Mouse (Mus musculus) left cerebral cortex, postnatal 36 days (tissue): Measurements from ENCODE around the gene 4930452B06Rik. TPM values are rescaled to one million over a fixed set of nuclear protein-coding genes. Genes with fewer than 3 reads are reported as not detected.
A peak's percentile ranks its signal among the peaks of the same experiment; 100 is the strongest.

Experiments
- DNase-seq, 2 experiments: peaks; one replicate each; pipeline ENCODE4 v3.0.0; 2021 to 2022; ENCODE audit warnings: low spot score in 2 of 2, mixed read lengths in 1 of 2
- intact Hi-C: fragments of 180-260 bp; cut with DNase I; formaldehyde crosslinking; loops from one replicate; pipeline ENCODE4 v1.15.1; 2025
- total RNA-seq, 2 experiments: library from RNA; stranded (reverse); gene quantifications; 2 replicates each; pipeline ENCODE4 v1.2.3; 2021

The 4930452B06Rik gene
- total RNA-seq, 2 experiments from 2014 or later, result 10.1 to 10.5 TPM

DNA sequence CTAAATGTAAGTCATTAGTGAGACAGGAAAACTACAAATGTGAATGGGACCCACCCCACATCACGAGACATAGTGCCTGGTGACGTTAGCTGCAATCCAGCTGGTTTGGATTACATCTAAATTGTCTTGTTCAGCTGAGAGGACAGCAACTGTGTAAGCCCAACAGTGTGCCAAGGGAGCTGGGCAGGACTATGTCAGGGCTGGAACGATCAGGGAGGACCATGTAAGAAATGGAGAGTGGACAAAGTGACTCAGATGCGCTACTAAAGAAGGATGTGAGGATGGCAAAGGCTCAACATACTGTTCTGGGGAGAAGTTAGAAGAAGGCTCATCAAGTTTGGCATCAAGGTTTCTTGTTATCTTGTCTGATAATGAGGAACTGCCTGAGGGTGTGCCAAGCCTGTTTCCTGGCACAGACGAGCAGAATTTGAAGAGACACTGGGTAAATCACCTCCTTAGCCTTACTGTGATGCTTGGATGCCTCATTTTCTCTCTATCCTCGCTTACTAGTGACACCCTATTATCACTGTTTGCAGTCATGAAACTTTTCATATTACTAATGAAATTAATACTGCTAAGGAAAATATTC is 203.6 kb downstream of the 4930452B06Rik start:
- DNase-seq, result no peak
- intact Hi-C loops, result loop anchor here (5.0 to 10.0 kb wide), 2 partner anchors 140 to 472 kb away; no protein-coding TSS in a partner anchor

DNA sequence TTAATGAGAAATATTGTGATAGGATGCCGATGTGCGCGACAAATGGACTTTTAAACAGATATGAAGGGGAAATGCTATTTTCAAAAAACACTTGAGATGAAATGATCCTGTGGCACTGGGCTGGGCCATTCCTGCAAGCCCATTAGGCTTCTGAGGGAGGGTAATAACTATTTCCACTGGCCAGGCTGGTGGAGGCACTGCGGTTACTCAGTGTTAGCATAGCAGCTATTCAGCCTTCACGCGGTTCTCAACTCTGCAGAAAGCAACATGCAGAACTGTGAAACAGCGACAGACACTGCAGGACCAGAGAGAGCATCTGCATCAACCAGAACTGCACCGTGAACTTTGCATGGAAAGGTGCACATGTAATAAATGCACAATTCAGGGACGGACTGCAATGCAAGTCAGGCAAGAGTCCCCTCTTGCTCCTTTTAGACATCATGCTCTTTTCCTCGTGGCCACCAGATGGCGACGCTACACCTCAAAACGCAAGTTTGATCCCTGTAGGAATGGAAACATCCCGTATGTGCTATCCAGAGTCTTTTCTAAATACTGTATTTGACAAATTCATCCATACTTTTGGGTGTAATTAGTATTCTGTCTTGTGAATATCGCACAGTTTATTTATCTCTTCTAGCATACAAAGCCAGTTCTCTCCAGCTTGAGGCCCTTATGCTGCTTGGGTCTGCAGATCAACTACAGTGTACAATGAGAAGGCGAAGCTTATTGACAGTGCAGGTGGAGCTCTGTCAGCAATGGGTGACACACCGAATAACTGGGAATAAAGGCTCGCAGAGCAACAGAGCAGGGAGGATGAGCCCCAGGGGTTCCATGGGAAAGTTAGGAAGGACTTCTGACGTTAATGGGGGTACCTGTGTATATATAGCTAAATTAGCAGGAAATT is 205.6 kb downstream of the 4930452B06Rik start:
- intact Hi-C loops, result loop anchor here (5.0 to 10.0 kb wide), 2 partner anchors 142 to 474 kb away; no protein-coding TSS in a partner anchor
- peak; percentile 66 for DNase-seq

DNA sequence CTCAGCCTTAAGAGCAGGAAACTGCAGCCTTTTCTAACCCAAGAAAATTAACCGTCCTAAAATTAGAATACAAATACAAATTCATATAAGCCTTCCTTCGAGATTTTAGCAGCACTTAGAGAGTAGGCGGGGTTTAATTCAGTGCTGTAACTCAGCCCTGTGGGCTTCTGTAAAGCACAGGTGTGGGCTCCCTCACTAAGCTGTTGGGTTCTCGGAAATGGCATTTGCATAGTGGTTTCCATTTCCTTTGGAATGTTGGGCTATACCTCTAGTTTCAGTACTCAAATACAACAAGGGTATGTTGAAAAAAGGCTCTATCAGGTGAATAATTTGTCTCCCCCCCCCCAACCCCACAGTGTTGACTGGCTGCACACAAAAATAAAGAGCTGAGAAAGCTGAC is 206.3 kb downstream of the 4930452B06Rik start:
- intact Hi-C loops, result loop anchor here (5.0 to 10.0 kb wide), 3 partner anchors 102 to 475 kb away; no protein-coding TSS in a partner anchor
- DNase-seq, result no peak

DNA sequence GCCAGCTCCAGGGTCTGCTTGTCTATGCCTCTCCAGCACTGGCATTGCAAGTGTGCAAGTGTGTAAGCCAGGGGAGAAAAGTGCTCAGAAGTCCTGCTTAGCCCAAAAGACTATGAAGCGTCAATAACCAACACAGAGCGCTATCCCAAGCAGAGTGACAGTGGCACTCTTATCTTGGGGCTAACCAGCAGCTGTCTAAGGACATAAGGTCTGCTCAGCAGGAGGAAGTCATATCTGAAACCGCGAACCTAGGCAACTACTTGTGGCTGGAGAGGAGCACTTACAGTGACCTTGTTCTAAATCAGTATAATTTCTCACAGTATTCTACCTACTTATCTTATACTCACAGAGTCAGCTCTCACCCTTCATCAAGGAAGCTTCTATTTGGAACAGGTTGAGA is 214.9 kb downstream of the 4930452B06Rik start:
- no peak for DNase-seq
- intact Hi-C loops, result no loop called here

DNA sequence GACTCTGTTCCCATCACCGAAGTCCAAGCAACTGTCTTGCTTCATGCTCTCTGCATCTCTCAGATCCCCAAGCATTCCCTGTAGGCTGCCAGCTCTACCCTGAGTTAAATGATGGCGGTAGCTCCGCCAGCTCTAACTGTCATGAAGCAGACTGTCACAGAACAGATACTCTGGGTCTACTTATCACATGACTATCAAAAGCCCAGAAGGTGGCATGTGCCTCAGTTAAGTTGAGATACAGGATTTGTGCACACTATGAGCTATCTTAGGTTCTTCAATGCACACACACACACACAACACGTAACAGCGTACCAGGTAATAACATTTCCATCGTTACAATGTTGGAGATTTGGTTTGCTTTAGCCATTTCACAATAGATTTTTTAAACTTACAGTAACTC is 215.7 kb downstream of the 4930452B06Rik start:
- no peak for DNase-seq
- intact Hi-C loops, result no loop called here

DNA sequence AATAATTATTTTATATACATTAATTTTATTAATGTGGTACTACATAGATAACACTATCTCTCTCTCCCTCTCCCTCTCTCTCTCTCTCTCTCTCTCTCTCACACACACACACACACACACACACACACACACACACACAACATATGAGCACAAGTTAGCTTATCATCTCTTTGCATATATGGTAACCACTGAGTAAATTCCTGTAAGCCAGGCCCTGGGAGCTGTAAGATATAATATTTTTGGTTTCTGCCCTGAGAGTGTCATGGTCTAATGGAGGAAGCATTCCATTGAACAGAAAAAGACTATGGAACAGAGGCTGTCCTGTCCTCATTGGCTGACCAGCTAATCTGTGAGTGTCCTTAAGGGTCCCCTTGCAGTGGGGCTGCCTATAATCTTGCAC is 216.7 kb downstream of the 4930452B06Rik start:
- intact Hi-C loops, result no loop called here
- no peak for DNase-seq

DNA sequence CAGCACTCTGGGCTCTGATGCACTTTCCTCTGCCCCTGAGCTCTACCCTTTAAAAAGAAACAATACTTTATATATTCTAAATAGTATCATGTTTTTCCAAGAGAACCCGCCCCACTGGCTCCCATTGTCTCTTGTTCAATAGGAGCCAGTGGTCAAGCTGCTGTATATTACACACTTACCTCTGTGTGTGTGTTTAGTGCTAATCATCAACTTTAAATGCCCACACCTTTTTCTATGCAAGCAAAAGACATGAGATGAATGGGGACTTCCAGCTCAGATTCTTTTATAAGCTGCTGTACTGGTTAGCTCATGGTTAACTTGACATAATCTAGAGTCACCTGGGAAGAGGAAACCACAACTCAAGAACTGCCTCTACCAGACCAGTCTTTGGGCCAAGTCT is 218.7 kb downstream of the 4930452B06Rik start:
- intact Hi-C loops, result no loop called here
- DNase-seq, result no peak

- no peak for DNase-seq
- intact Hi-C loops, result no loop called here
Measured at GRCm38 (mm10) chr14:8444363-8444762, 221.7 kb downstream of the 4930452B06Rik start.

DNA sequence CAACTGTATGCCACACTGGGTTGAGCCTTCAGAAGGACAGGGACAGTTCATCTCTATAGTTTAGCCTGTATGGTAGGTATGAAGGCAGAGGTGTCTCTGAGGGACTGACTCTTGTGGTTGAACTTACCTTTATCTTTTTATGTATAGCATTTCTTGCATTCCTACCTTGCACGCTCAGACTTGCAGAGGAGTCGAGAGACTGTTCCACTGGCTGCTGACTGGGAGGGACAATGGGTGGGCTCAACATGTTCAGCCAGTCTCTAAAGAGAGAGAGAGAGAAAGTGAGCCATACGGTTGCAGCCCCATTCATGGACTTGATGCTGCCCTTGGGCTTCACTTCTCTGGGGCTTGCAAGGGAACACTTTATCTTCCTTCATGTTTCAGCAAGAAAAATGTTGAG is 223.3 kb downstream of the 4930452B06Rik start:
- intact Hi-C loops, result no loop called here
- no peak for DNase-seq

DNA sequence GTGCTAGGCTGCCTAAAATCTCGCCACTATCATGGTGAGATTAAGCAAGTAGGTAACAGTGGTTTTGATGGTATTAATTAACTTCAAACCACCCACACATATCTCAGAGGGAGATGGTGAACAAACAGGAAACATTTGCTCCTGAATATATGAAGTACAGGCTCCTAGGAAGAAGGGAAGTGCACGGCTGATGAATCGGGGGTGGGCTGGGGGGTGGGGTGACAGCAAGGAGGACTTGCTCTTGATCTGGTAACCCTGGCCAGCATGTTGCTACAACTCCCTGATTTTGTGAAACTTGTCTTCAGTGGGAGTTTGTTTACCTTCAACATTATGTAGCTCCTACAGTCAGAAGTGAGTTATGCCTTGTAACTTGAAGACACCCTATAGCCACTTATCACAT is 224.4 kb downstream of the 4930452B06Rik start:
- intact Hi-C loops, result no loop called here
- DNase-seq, result no peak

GRCm38 (mm10) chr14:8430611-8431230 is 235.3 kb downstream of the 4930452B06Rik start:
- DNase-seq, result no peak
- intact Hi-C loops, result no loop called here

- intact Hi-C loops, result no loop called here
Measured at GRCm38 (mm10) chr14:8429767-8430166, 236.3 kb downstream of the 4930452B06Rik start.

DNA sequence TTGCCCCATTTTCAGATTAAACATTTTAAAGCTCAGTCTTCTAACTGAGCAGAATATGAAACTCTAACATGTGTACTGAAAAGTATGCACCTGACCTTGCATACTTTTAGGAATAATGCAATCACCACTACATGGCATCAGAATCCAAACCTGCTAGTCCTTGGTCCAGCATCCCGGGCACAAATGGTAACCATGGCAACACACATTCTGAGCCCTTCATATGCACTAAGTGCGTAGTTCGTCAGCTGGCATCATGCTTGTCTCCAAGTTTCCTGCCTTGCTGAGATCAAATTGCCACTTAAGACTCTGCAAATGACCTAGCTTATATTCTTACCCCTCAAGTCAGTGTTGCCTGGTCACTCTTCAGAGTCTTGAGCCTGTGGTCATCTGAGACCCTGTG is 243.2 kb downstream of the 4930452B06Rik start:
- no peak for DNase-seq
- intact Hi-C loops, result no loop called here

More at GRCm38 (mm10) chr14:8429767-8430166, 236.3 kb downstream of the 4930452B06Rik start:
- no peak for DNase-seq

DNA sequence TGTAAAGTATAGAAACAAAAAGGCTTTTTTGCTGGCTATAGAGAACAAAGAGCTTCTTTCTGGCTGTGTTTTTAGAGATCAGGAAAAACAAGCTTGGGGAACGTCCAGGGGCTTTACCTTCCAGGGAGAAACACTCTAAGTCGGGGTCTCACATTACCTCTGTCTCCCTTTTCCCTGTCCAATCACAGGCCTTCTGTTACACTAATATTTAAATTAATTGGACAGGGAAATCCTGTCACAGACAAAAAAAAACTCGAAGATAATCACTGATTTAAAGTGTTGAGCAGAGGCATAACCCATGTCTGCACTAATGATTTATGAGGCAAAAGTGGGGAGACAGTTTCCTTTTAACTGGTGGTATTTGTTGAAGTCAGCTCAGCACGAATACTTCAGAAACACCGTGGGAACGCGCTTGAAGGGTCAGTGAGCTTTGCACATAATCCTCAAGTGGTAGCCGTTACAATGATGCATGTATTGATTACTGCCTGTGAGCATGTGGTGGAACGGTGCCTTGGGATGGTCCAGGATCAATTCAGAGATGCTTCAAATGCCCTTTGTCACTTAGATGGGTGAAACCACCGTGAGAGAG is 244.7 kb downstream of the 4930452B06Rik start:
- DNase-seq, result no peak
- intact Hi-C loops, result no loop called here

- DNase-seq, result no peak
- intact Hi-C loops, result no loop called here
Measured at GRCm38 (mm10) chr14:8418610-8419009, 247.4 kb downstream of the 4930452B06Rik start.

DNA sequence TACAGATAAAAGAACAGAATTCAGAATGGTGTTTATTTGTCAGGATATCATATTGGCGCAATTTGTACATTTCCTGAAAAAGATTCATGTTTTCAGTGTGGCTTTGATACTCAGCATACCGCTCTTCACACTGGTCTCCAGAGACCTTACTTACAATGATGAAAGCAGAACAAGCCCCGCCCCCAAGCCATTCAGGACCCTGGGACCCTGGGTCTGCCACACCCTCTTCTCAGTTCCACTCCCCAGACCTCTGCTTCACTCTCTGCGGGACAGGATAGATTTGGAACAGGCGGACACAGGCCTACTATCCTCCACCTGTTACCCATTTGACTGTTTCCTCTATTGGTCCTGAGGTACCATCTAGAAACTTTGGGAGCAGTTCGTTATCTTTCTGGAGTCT is 260.1 kb downstream of the 4930452B06Rik start:
- intact Hi-C loops, result no loop called here
- no peak for DNase-seq

DNA sequence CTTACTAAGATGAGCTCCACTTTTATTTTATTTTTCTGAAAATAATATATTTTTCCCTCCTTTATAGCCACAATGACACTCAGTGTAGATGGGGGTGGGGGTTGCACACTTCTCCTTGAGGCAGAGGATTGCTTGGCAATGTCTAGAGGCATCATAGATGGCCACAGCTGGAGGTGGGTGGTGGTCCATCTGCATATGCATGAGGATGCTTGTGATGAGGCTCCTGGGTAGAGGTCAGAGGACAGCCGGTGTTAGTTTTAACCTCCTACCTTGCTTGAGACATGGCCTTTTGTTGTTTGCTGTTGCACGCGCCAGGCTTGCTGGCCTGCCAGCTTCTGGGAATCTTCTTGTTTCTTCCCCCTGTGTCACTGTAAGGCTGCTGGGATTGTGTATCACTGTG is 262.7 kb downstream of the 4930452B06Rik start:
- DNase-seq, result no peak
- intact Hi-C loops, result no loop called here

GRCm38 (mm10) chr14:8398507-8398906 is 267.5 kb downstream of the 4930452B06Rik start:
- intact Hi-C loops, result no loop called here
- DNase-seq, result no peak

DNA sequence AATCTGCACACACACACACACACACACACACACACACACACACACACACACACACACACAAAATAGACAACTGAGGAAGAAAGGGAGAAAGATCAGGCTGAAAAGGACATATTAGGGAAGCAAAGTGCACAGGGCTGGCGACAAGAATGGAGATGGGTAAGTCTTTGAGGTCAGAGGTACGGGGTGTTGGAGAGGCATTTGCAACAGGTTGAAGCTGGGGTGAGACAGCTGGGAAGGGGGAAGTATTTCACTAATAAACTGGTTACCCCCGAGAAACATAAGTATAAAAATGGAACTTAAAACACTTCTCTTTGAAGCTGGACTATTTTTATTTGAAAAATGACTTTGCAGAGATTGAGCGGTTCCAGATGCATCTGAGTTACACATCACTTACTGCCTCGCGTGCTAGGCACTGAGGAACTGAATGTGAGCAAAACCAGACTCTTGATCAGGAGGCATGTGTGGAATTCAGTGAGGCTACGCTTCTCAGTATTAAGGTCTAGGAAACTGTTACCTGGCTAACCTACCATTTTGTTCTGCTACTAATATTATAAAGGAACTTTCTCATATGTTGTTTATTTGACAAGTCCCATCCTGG is 270.3 kb downstream of the 4930452B06Rik start:
- intact Hi-C loops, result no loop called here

More for the DNA sequence above, 270.3 kb downstream of the 4930452B06Rik start:
- DNase-seq, result no peak
